8 mouse cellular contexts compared by ENCODE assay signal in the genomic region with DNA sequence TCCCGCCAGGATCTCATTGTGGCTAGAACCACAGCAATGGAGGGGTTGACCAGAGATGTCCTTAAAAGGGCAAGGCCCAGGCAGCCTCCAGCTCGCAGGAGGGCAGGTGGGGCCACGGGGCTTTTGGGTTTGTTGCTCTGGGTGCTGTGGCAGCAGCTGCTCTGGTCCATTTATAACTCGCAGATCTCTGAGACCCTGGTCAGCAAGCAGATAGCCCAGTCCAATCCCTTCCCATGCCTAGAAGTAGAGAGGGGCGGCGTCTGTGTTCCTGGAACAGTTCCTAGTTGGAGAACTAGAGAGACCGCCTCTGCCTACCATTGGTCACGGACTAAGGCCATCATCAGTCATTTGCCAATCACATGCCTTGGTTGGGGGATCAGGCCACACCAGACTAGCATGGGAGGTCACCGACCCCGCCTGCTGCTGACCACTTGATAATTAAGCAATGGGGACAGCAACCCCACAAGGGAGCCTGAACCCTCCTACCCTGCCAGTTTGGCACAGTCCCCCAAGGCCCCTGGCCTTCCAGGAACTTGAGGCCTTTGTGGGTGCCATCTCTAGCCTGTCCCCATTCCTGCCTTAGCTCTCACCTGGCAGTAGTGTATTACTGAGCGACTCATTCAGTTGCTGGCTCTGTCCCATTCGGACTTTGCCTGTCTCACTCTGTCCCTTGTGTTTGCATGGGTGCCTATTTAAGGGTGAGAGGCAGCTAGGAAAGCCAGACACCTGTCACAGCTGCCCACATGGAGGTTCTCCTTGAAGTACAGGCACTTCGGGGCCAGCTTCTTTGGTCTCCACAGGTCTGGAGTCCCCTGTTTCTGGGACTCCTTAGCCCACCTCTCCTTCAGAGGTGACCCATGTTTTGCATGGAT.
DNase-seq lines count a peak whose midpoint lies in the region; ATAC-seq and TF ChIP-seq lines count a peak whose summit lies in the region.

No protein-coding gene starts in this region.

- no peaks in the 10 kb centered on the region for H3K36me3 ChIP-seq in kidney, embryonic 16.5 days (ENCODE audit: insufficient read depth, low read length)
- no peaks in the 10 kb centered on the region for H3K36me3 ChIP-seq in heart, postnatal 0 days (replicated peaks; ENCODE audit: control insufficient read depth, insufficient read depth, low read length)
- H3K36me3 ChIP-seq in liver, embryonic 13.5 days: no peaks in the 10 kb centered on the region

- H3K9me3 ChIP-seq in kidney, embryonic 16.5 days (ENCODE audit: low read length): no peaks in the 10 kb centered on the region
- H3K9me3 ChIP-seq in heart, postnatal 0 days (replicated peaks; ENCODE audit: control insufficient read depth, low read length): no peaks in the 10 kb centered on the region
- no peaks in the 10 kb centered on the region for H3K9me3 ChIP-seq in liver, embryonic 13.5 days (replicated peaks)

- DNase-seq in kidney, adult 18-20 months: peak; percentile 67
- no peak for DNase-seq in heart, postnatal 0 days (ENCODE audit: low spot score)
- no peak for DNase-seq in liver, embryonic 13.5 days
- DNase-seq in natural killer cell, adult 2 months (ENCODE audit: low spot score in 2 of 2): no peak
- no peak for DNase-seq in left cerebral cortex, adult 8-10 months (ENCODE audit: low spot score in 2 of 2)

- no peak for TF ChIP-seq CTCF in heart, postnatal 0 days (IDR thresholded peaks at IDR 0.05; ENCODE audit: low read depth)

- no peak overlapping the region for H3K9ac ChIP-seq in kidney, embryonic 16.5 days (replicated peaks; ENCODE audit: low read length)
- H3K9ac ChIP-seq in heart, postnatal 0 days (replicated peaks; ENCODE audit: low read depth, low read length): no peak overlapping the region
- H3K9ac ChIP-seq in liver, embryonic 13.5 days: no peak overlapping the region

- no peak for TF ChIP-seq EP300 in heart, postnatal 0 days (IDR thresholded peaks at IDR 0.05; ENCODE audit: low read depth)

- peaks cover 18% of the 10 kb centered on the region for H3K4me1 ChIP-seq in kidney, embryonic 16.5 days (ENCODE audit: insufficient read depth, low read length)
- H3K4me1 ChIP-seq in heart, postnatal 0 days (ENCODE audit: control insufficient read depth, insufficient read depth): peaks cover 20% of the 10 kb centered on the region
- H3K4me1 ChIP-seq in liver, embryonic 13.5 days (replicated peaks): peaks cover 24% of the 10 kb centered on the region

- H3K27me3 ChIP-seq in kidney, embryonic 16.5 days (ENCODE audit: insufficient read depth, low read length): no peaks in the 10 kb centered on the region
- H3K27me3 ChIP-seq in heart, postnatal 0 days (ENCODE audit: control insufficient read depth, insufficient read depth, low read length): no peaks in the 10 kb centered on the region
- no peaks in the 10 kb centered on the region for H3K27me3 ChIP-seq in liver, embryonic 13.5 days

- ATAC-seq in kidney, embryonic 16.5 days (ENCODE audit: low FRiP score, low TSS enrichment): no peak
- 0 out of 2 replicates have a peak, but pooled peaks have one; percentile 29 for ATAC-seq in common myeloid progenitor, adult 5-6 weeks (replicated peaks; ENCODE audit: low read depth, poor library complexity, severe bottlenecking)
- peak; percentile 73 for ATAC-seq in heart, postnatal 0 days (ENCODE audit: insufficient read depth, low read depth)
- peak; percentile 86 for ATAC-seq in liver, embryonic 13.5 days (ENCODE audit: low read depth)
- no peak for ATAC-seq in megakaryocyte, adult 5-6 weeks (ENCODE audit: poor library complexity, severe bottlenecking)

- no peak overlapping the region for H3K4me3 ChIP-seq in kidney, embryonic 16.5 days (ENCODE audit: low read length)
- no peak overlapping the region for H3K4me3 ChIP-seq in heart, postnatal 0 days (ENCODE audit: low read depth, low read length)
- H3K4me3 ChIP-seq in liver, embryonic 13.5 days (replicated peaks): no peak overlapping the region

- no peak overlapping the region for H3K27ac ChIP-seq in kidney, embryonic 16.5 days (ENCODE audit: low read length)
- H3K27ac ChIP-seq in heart, postnatal 0 days (ENCODE audit: low read depth): peak overlapping the region; percentile 59
- peak overlapping the region; percentile 68 for H3K27ac ChIP-seq in liver, embryonic 13.5 days

- no peak overlapping the region for H3K4me2 ChIP-seq in kidney, embryonic 16.5 days (replicated peaks; ENCODE audit: low read depth, low read length)
- no peak overlapping the region for H3K4me2 ChIP-seq in heart, postnatal 0 days (ENCODE audit: low read depth, low read length)
- H3K4me2 ChIP-seq in liver, embryonic 13.5 days: no peak overlapping the region

- 64% methylated on average over 13 of the region's 13 CpGs for WGBS in kidney, embryonic 16.5 days
- WGBS in heart, postnatal 0 days: 58% methylated on average over 13 of the region's 13 CpGs
- 43% methylated on average over 13 of the region's 13 CpGs for WGBS in liver, embryonic 13.5 days (ENCODE audit: insufficient replicate concordance)

Comparison
In these comparisons a context has a peak if more than half of its experiments do, and no peak if none do; other contexts are left out.
1. ATAC-seq: peak in common myeloid progenitor, adult 5-6 weeks (single experiment), heart, postnatal 0 days (single experiment) and liver, embryonic 13.5 days (single experiment); none in kidney, embryonic 16.5 days (single experiment) and megakaryocyte, adult 5-6 weeks (single experiment).